Mouse (Mus musculus) cerebellum, postnatal 4 days (tissue): ENCODE data around the gene Pgk1.

Experiments
- DNase-seq, 2 experiments: peaks; one replicate each; pipeline ENCODE4 v3.0.0; 2022; ENCODE audit warnings: low spot score in 2 of 2, mixed read lengths in 1 of 2

Pgk1 gene

GRCm38 (mm10) chrX:106219171-106220032 lies 32.5 kb downstream of the Pgk1 start:
- peak; percentile 25 to 61 for DNase-seq

DNA sequence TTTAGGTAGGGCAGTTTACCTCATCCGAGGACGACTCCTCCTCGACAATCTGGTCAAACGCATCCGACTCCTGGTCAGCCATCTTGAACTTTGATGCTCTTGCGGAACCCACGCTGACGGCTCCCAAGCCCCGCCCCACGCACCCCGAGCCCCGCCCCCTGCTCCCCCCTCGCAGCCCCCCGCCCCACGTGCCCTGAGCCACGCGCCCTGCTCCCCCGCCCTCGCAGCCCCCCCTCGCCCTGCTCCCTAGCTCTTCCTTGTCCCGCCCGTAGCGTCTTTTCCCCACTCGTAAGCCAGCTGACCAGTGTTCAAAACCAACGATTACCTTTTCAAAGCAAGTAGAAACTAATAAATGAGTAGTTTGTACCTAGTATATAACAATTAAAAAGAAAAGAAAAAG lies 34.2 kb downstream of the Pgk1 start, which contains the start of gene Taf9b:
Taf9b (minus strand) TSS at position 101 of the 400 bp plus-strand sequence.
- DNase-seq: no peak
